Mouse (Mus musculus) G1E (cell line): ENCODE results near the gene Urod.

Experiments used
- CTCF ChIP-seq: IDR thresholded peaks from 2 replicates; pipeline ENCODE4 v1.5.1; 2012; ENCODE audit warnings: low read depth, low read length, inconsistent platforms, mixed read lengths
- GATA2 ChIP-seq: IDR thresholded peaks from 2 replicates; pipeline ENCODE4 v1.6.1; 2012; ENCODE audit warnings: low read depth, low read length, inconsistent platforms, borderline replicate concordance
- POLR2AphosphoS5 ChIP-seq: IDR thresholded peaks from 2 replicates; pipeline ENCODE4 v1.6.1; 2012; ENCODE audit warnings: low read depth, low read length, inconsistent platforms; ENCODE audit not compliant: insufficient replicate concordance
- TAL1 ChIP-seq: conservative IDR thresholded peaks from 2 replicates; pipeline ENCODE4 v1.6.1; 2012; ENCODE audit warnings: low read depth, low read length, inconsistent platforms, mixed read lengths

DNA sequence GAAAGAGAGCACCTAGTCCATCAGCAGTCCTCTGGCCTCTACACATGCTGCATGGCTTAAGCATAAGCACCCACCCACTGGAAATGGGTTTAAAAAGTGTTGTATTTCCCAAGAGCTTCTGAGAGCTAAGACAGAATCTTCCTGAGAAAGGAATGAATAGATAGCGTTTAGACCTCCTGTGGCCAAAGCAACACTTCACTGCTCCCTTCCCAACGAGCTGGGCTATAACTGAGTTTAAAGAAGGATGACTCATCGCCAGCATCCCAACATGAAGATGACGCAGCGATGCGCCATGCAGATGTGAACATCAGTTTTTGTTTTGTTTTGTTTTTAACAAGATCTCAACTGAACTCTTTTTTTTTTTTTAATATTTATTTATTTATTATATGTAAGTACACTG is 19.4 kb upstream of the Urod start:
- TF ChIP-seq CTCF, result no peak
- no peak for TF ChIP-seq GATA2
- TF ChIP-seq TAL1, result no peak
- TF ChIP-seq POLR2AphosphoS5, result no peak
